Mouse (Mus musculus) midbrain, embryonic 15.5 days (tissue): ENCODE data around the gene Hes2. TPM values are rescaled to one million over a fixed set of nuclear protein-coding genes. Genes with fewer than 3 reads are reported as not detected.

Experiments
- ATAC-seq: fragments of 200-750 bp; cut with Nextera tagmentation; replicated peaks from 2 replicates; pipeline ENCODE4 v1.8.0; 2017; ENCODE audit warnings: moderate TSS enrichment
- H3K27ac ChIP-seq: fragments of 300-500 bp; sonication (generic); 2 replicates; pipeline ENCODE4 v1.5.1; 2015; ENCODE audit warnings: mild to moderate bottlenecking, inconsistent platforms
- H3K27me3 ChIP-seq: fragments of 300-500 bp; sonication (generic); replicated peaks from 2 replicates; pipeline ENCODE4 v1.6.1; 2015; ENCODE audit warnings: inconsistent platforms
- H3K36me3 ChIP-seq: fragments of 300-500 bp; sonication (generic); replicated peaks from 2 replicates; pipeline ENCODE4 v1.6.1; 2015; ENCODE audit warnings: inconsistent platforms
- H3K4me1 ChIP-seq: fragments of 300-500 bp; sonication (generic); 2 replicates; pipeline ENCODE4 v1.6.1; 2015; ENCODE audit warnings: inconsistent platforms
- H3K4me2 ChIP-seq: fragments of 300-500 bp; sonication (generic); 2 replicates; pipeline ENCODE4 v1.6.1; 2015; ENCODE audit warnings: inconsistent platforms, mild to moderate bottlenecking, moderate library complexity
- H3K4me3 ChIP-seq: fragments of 300-500 bp; sonication (generic); 2 replicates; pipeline ENCODE4 v1.5.1; 2015; ENCODE audit warnings: mild to moderate bottlenecking, inconsistent platforms
- H3K9ac ChIP-seq: fragments of 300-500 bp; sonication (generic); 2 replicates; pipeline ENCODE4 v1.6.1; 2015; ENCODE audit warnings: mild to moderate bottlenecking, inconsistent platforms
- H3K9me3 ChIP-seq: fragments of 300-500 bp; sonication (generic); 2 replicates; pipeline ENCODE4 v1.6.1; 2016; ENCODE audit warnings: inconsistent platforms
- WGBS: fragments of 180-500 bp; shearing (Covaris S2); methylation state at CpG from one replicate; pipeline ENCODE4 v1.1.7; 2015; ENCODE audit warnings: mixed read lengths; 5-methylcytosine and 5-hydroxymethylcytosine counted together
- polyA plus RNA-seq: library from polyadenylated mRNA; unstranded; fragments of >200 nt; fragmentation: Nextera tagmentation; extraction: Ambion mirVana; gene quantifications from 2 replicates; pipeline ENCODE4 v1.2.1, GENCODE M21; 2015

Hes2 gene
- polyA plus RNA-seq, 1 experiment from 2014 or later = not detected

- no peak for ATAC-seq
- H3K27ac ChIP-seq = no peak overlapping the region
- 86% methylated on average over 5 of the region's 5 CpGs for WGBS
- peaks cover 6% of the 10 kb centered on the region; the same call in 1 of the 2 replicates for H3K4me1 ChIP-seq
- no peaks in the 10 kb centered on the region for H3K36me3 ChIP-seq
- H3K27me3 ChIP-seq = no peaks in the 10 kb centered on the region
- no peak overlapping the region for H3K4me3 ChIP-seq
- H3K9me3 ChIP-seq = no peaks in the 10 kb centered on the region
- no peak overlapping the region for H3K4me2 ChIP-seq
- no peak overlapping the region for H3K9ac ChIP-seq
Measured at GRCm38 (mm10) chr4:152197545-152197944, 38.9 kb downstream of the Hes2 start.

GRCm38 (mm10) chr4:152199617-152200016, 41.0 kb downstream of the Hes2 start:
- Histone ChIP-seq H3K27ac (no peak overlapping the region), H3K4me3 (no peak overlapping the region), H3K9me3 (no peaks in the 10 kb centered on the region), H3K36me3 (no peaks in the 10 kb centered on the region), H3K4me1 (peaks cover 10% of the 10 kb centered on the region; the same call in 1 of the 2 replicates), H3K9ac (no peak overlapping the region), H3K27me3 (no peaks in the 10 kb centered on the region), H3K4me2 (no peak overlapping the region)
- no peak for ATAC-seq
- 75% methylated on average over 1 of the region's 1 CpGs for WGBS

- Histone ChIP-seq H3K27ac (no peak overlapping the region), H3K4me2 (no peak overlapping the region), H3K4me3 (no peak overlapping the region), H3K27me3 (no peaks in the 10 kb centered on the region), H3K9ac (no peak overlapping the region), H3K9me3 (no peaks in the 10 kb centered on the region), H3K36me3 (no peaks in the 10 kb centered on the region), H3K4me1 (peaks cover 10% of the 10 kb centered on the region; the same call in 1 of the 2 replicates)
- no peak for ATAC-seq
- WGBS = 78% methylated on average over 6 of the region's 6 CpGs
Measured at GRCm38 (mm10) chr4:152201492-152201891, 42.8 kb downstream of the Hes2 start.

GRCm38 (mm10) chr4:152202418-152202817, 43.8 kb downstream of the Hes2 start:
- WGBS = 88% methylated on average over 1 of the region's 1 CpGs
- Histone ChIP-seq H3K27me3 (no peaks in the 10 kb centered on the region), H3K9me3 (no peaks in the 10 kb centered on the region), H3K27ac (no peak overlapping the region), H3K36me3 (no peaks in the 10 kb centered on the region), H3K4me1 (peaks cover 10% of the 10 kb centered on the region; the same call in 1 of the 2 replicates), H3K9ac (no peak overlapping the region), H3K4me3 (no peak overlapping the region), H3K4me2 (no peak overlapping the region)
- ATAC-seq = no peak

DNA sequence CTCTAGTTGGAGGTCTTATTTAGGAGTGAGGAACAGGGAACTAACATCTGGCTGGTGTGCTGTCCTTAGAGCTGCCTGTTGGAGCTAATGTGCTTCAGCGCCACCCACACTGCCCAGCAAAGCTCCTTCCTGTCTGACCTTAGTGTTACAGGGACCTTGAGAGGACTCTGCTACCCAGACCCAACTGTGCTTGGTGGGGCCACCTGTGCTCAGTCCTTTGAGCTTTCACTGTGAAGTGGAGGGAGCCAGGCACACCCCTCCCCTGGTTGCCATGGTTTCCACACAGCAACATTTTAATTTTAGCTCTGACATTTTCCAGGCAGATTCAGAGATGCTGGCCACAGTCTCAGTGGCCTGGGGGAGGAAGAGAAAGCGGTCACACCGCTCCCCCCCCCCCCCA, 44.2 kb downstream of the Hes2 start:
- Histone ChIP-seq H3K9me3 (no peaks in the 10 kb centered on the region), H3K4me3 (no peak overlapping the region), H3K27me3 (no peaks in the 10 kb centered on the region), H3K27ac (no peak overlapping the region), H3K36me3 (no peaks in the 10 kb centered on the region), H3K4me1 (peaks cover 10% of the 10 kb centered on the region; the same call in 1 of the 2 replicates), H3K9ac (no peak overlapping the region), H3K4me2 (no peak overlapping the region)
- no peak for ATAC-seq
- 84% methylated on average over 3 of the region's 3 CpGs for WGBS

DNA sequence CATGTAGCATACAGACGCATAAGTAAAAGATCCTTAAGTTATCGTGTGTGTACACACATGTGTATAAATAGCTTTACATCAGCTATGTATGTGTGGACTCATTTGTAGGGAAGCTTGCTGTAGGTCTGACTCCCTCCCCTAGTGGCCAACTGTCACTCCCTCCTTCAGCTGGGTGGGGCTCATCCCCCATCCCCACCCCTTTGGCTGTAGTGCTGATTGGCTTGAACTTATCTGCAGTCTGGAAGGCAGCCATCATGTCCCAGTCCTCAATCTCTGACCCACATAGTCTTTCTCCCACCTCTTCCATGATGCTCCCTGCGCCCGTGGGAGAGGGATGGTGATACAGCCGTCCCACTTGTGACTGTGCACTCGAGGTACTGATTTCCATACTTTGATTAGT, 46.0 kb downstream of the Hes2 start:
- H3K9ac ChIP-seq = no peak overlapping the region
- H3K4me3 ChIP-seq = no peak overlapping the region
- ATAC-seq = no peak
- peaks cover 10% of the 10 kb centered on the region; the same call in 1 of the 2 replicates for H3K4me1 ChIP-seq
- no peaks in the 10 kb centered on the region for H3K36me3 ChIP-seq
- no peaks in the 10 kb centered on the region for H3K27me3 ChIP-seq
- H3K9me3 ChIP-seq = no peaks in the 10 kb centered on the region
- H3K27ac ChIP-seq = no peak overlapping the region
- no peak overlapping the region for H3K4me2 ChIP-seq
- WGBS = 90% methylated on average over 6 of the region's 6 CpGs

- H3K4me3 ChIP-seq = no peak overlapping the region
- no peak overlapping the region for H3K9ac ChIP-seq
- no peaks in the 10 kb centered on the region for H3K36me3 ChIP-seq
- WGBS = 61% methylated on average over 6 of the region's 6 CpGs
- H3K27ac ChIP-seq = no peak overlapping the region
- H3K27me3 ChIP-seq = no peaks in the 10 kb centered on the region
- H3K4me1 ChIP-seq = peaks cover 8% of the 10 kb centered on the region; the same call in 1 of the 2 replicates
- H3K9me3 ChIP-seq = no peaks in the 10 kb centered on the region
- ATAC-seq = no peak
- H3K4me2 ChIP-seq = no peak overlapping the region
Measured at GRCm38 (mm10) chr4:152206199-152206598, 47.5 kb downstream of the Hes2 start.

GRCm38 (mm10) chr4:152209623-152210022, 51.0 kb downstream of the Hes2 start:
- no peaks in the 10 kb centered on the region for H3K9me3 ChIP-seq
- peaks cover 4% of the 10 kb centered on the region; the same call in 1 of the 2 replicates for H3K27me3 ChIP-seq
- peaks cover 12% of the 10 kb centered on the region for H3K4me1 ChIP-seq
- H3K9ac ChIP-seq = no peak overlapping the region
- no peaks in the 10 kb centered on the region for H3K36me3 ChIP-seq
- ATAC-seq = no peak
- H3K27ac ChIP-seq = no peak overlapping the region
- no peak overlapping the region for H3K4me2 ChIP-seq
- 65% methylated on average over 4 of the region's 4 CpGs for WGBS
- no peak overlapping the region for H3K4me3 ChIP-seq

Other genes with a start within 250 kb of the Hes2 start
- 89.4 and 92.5 TPM in 2 replicates for gene Dnajc11, start 225.2 kb upstream of the Hes2 start, polyA plus RNA-seq
- 38.3 and 39.5 TPM in 2 replicates for gene Thap3, start 169.9 kb upstream of the Hes2 start, polyA plus RNA-seq
- gene Phf13, start 162.6 kb upstream of the Hes2 start, polyA plus RNA-seq = 22.5 and 22.7 TPM in 2 replicates
- gene Klhl21, start 150.1 kb upstream of the Hes2 start, polyA plus RNA-seq = 3.6 and 4.0 TPM in 2 replicates
- 22.1 and 23.9 TPM in 2 replicates for gene Zbtb48, start 131.2 kb upstream of the Hes2 start, polyA plus RNA-seq
- gene Tas1r1, start 120.3 kb upstream of the Hes2 start, polyA plus RNA-seq = 1.5 and 1.6 TPM in 2 replicates
- 25.4 and 27.4 TPM in 2 replicates for gene Nol9, start 119.5 kb upstream of the Hes2 start, polyA plus RNA-seq
- gene Plekhg5, start 86.4 kb upstream of the Hes2 start, polyA plus RNA-seq = 12.3 and 12.5 TPM in 2 replicates
- 0.80 and 1.0 TPM in 2 replicates for gene Tnfrsf25, start 42.9 kb upstream of the Hes2 start, polyA plus RNA-seq
- 0.13 and 0.19 TPM in 2 replicates for gene Espn, start 6.5 kb upstream of the Hes2 start, polyA plus RNA-seq
- 409 and 418 TPM in 2 replicates for gene Acot7, start 19.3 kb downstream of the Hes2 start, polyA plus RNA-seq
- 15.6 and 16.6 TPM in 2 replicates for gene Gpr153, start 115.4 kb downstream of the Hes2 start, polyA plus RNA-seq
- gene Hes3, start 132.8 kb downstream of the Hes2 start, polyA plus RNA-seq = 0.67 and 0.69 TPM in 2 replicates
- gene Icmt, start 138.4 kb downstream of the Hes2 start, polyA plus RNA-seq = 20.4 and 24.5 TPM in 2 replicates
- 8.0 and 8.6 TPM in 2 replicates for gene Rnf207, start 160.1 kb downstream of the Hes2 start, polyA plus RNA-seq
- 127 and 133 TPM in 2 replicates for gene Rpl22, start 166.9 kb downstream of the Hes2 start, polyA plus RNA-seq
- gene Chd5, start 179.8 kb downstream of the Hes2 start, polyA plus RNA-seq = 57.0 and 65.0 TPM in 2 replicates